Mouse (Mus musculus): ENCODE data around the gene Gm17361. TPM values are rescaled to one million over a fixed set of nuclear protein-coding genes. Genes with fewer than 3 reads are reported as not detected.
"Not testable (repeated sequence)": the region's sequence is repeated elsewhere in the genome, so short reads cannot be mapped to it uniquely, and the experiment has no call there.

Gm17361 gene
- not detected in 2 replicates for polyA plus RNA-seq (2015; fragmentation: Nextera tagmentation; extraction: Ambion mirVana)

GRCm38 (mm10) chrX:125003863-125004262 is at the start of gene Gm17361:
Gene Gm17361, plus strand, starts transcription at chrX:125004163.
- WGBS, result no CpG with 5 or more reads among the region's 4 CpGs
- not testable (repeated sequence) for H3K36me3 ChIP-seq (ENCODE audit: control insufficient read depth, insufficient read depth); ATAC-seq; H3K4me1 ChIP-seq (replicated peaks; ENCODE audit: control insufficient read depth, insufficient read depth, low read length); H3K27me3 ChIP-seq (replicated peaks; ENCODE audit: control insufficient read depth, insufficient read depth, low read length); H3K9me3 ChIP-seq (ENCODE audit: control insufficient read depth, low read length); H3K27ac ChIP-seq (ENCODE audit: low read length); H3K4me3 ChIP-seq (replicated peaks; ENCODE audit: low read length); H3K4me2 ChIP-seq (ENCODE audit: low read length); H3K9ac ChIP-seq (replicated peaks; ENCODE audit: low read depth, low read length)

Measured in forebrain, embryonic 16.5 days (tissue).